ENCODE assay signal across 15 mouse cellular contexts in genomic region chr16:94006706-94007665, GRCm38 (mm10). TPM values are rescaled to one million over a fixed set of nuclear protein-coding genes. Genes with fewer than 3 reads are reported as not detected.
A peak's percentile ranks its signal among the peaks of the same experiment; 100 is the strongest.
DNase-seq lines count a peak whose midpoint lies in the region; ATAC-seq and TF ChIP-seq lines count a peak whose summit lies in the region.
"Had no signal": no experiment of that assay in that cellular context is flagged by ENCODE, and none has a peak within 500 bp of the region (broad histone marks: within the 10 kb centered on the region; RNA-seq: fewer than 3 reads in every experiment).

No protein-coding gene starts in this region.

- 0 out of 2 replicates have a peak, but pooled peaks cover 3% of the 10 kb centered on the region for H3K27me3 ChIP-seq in kidney, embryonic 16.5 days (ENCODE audit: insufficient read depth, low read length)
- H3K27me3 ChIP-seq in lung, postnatal 0 days (replicated peaks; ENCODE audit: insufficient read depth, low read length), result no peaks in the 10 kb centered on the region
- H3K27me3 ChIP-seq in forebrain, embryonic 12.5 days, result no peaks in the 10 kb centered on the region
- H3K27me3 ChIP-seq: lung, embryonic 15.5 days had no signal

- no peak overlapping the region for H3K9ac ChIP-seq in kidney, embryonic 16.5 days (replicated peaks; ENCODE audit: low read length)
- peak overlapping the region; percentile 26; the same call in 1 of the 2 replicates for H3K9ac ChIP-seq in ES-E14 (ENCODE audit: insufficient read depth, low read depth, low read length, poor library complexity, severe bottlenecking)
- no peak overlapping the region for H3K9ac ChIP-seq in lung, postnatal 0 days (replicated peaks; ENCODE audit: low read depth)
- no peak overlapping the region for H3K9ac ChIP-seq in forebrain, embryonic 12.5 days
- H3K9ac ChIP-seq: lung, embryonic 15.5 days had no signal

- 0 out of 2 replicates have a peak, but pooled peaks have one; percentile 46 for ATAC-seq in kidney, embryonic 16.5 days (ENCODE audit: low FRiP score, low TSS enrichment)
- ATAC-seq in granulocyte monocyte progenitor cell, adult 5-6 weeks (replicated peaks; ENCODE audit: poor library complexity, severe bottlenecking), result peak; percentile 49
- ATAC-seq in lung, postnatal 0 days, result no peak
- ATAC-seq in forebrain, embryonic 12.5 days (ENCODE audit: low FRiP score), result no peak
- ATAC-seq: CD4-positive, CD25-positive, alpha-beta regulatory T cell, adult 4 months had no signal

- WGBS in kidney, embryonic 16.5 days, result 30% methylated on average over 23 of the region's 23 CpGs
- WGBS in lung, postnatal 0 days, result 59% methylated on average over 23 of the region's 23 CpGs
- 65% methylated on average over 23 of the region's 23 CpGs for WGBS in forebrain, embryonic 12.5 days

- H3K4me2 ChIP-seq in kidney, embryonic 16.5 days (replicated peaks; ENCODE audit: low read depth, low read length), result peak overlapping the region; percentile 38
- no peak overlapping the region for H3K4me2 ChIP-seq in lung, postnatal 0 days (replicated peaks; ENCODE audit: low read depth, low read length)
- H3K4me2 ChIP-seq in forebrain, embryonic 12.5 days, result no peak overlapping the region
- H3K4me2 ChIP-seq: lung, embryonic 15.5 days had no signal

- H3K9me3 ChIP-seq in kidney, embryonic 16.5 days (ENCODE audit: low read length), result no peaks in the 10 kb centered on the region
- no peaks in the 10 kb centered on the region for H3K9me3 ChIP-seq in ES-E14 (ENCODE audit: control insufficient read depth, insufficient read depth, low read depth, low read length)
- no peaks in the 10 kb centered on the region for H3K9me3 ChIP-seq in lung, postnatal 0 days (ENCODE audit: low read length)
- H3K9me3 ChIP-seq in forebrain, embryonic 12.5 days, result no peaks in the 10 kb centered on the region
- H3K9me3 ChIP-seq: lung, embryonic 15.5 days had no signal

- TF ChIP-seq EP300 in lung, postnatal 0 days (IDR thresholded peaks at IDR 0.05), result no peak

- H3K4me3 ChIP-seq in kidney, embryonic 16.5 days (ENCODE audit: low read length), result peak overlapping the region; percentile 15; the same call in 1 of the 2 replicates
- peak overlapping the region; percentile 19 to 39; a peak in 3 of 4 replicates for H3K4me3 ChIP-seq in ES-E14 (ENCODE audit: insufficient read depth in 1 of 2, low read depth in 1 of 2, low read length in 2 of 2, poor library complexity in 1 of 2, severe bottlenecking in 1 of 2)
- no peak overlapping the region for H3K4me3 ChIP-seq in lung, postnatal 0 days (ENCODE audit: low read depth, low read length)
- H3K4me3 ChIP-seq in forebrain, embryonic 12.5 days (replicated peaks), result no peak overlapping the region
- H3K4me3 ChIP-seq: lung, embryonic 15.5 days; myocyte had no signal

- no peak for DNase-seq in kidney, adult 9 months
- DNase-seq in ES-E14 (ENCODE audit: low read depth, low spot score), result no peak
- DNase-seq in neural tube, embryonic 10.5 days (ENCODE audit: extremely low spot score, low spot score), result peak; percentile 35
- no peak for DNase-seq in lung, postnatal 0 days (ENCODE audit: low spot score)
- no peak for DNase-seq in ovary, postnatal 14 days (ENCODE audit: low spot score)
- DNase-seq: thymus, postnatal 4 days had no signal

- no peak for TF ChIP-seq CTCF in lung, postnatal 0 days (IDR thresholded peaks at IDR 0.05)

- H3K4me1 ChIP-seq in kidney, embryonic 16.5 days (ENCODE audit: insufficient read depth, low read length), result peaks cover 16% of the 10 kb centered on the region
- peaks cover 19 to 22% of the 10 kb centered on the region in 2 experiments for H3K4me1 ChIP-seq in ES-E14 (ENCODE audit: control insufficient read depth in 2 of 2, insufficient read depth in 2 of 2, low read length in 2 of 2, poor library complexity in 1 of 2)
- H3K4me1 ChIP-seq in lung, postnatal 0 days (ENCODE audit: insufficient read depth, low read depth, low read length), result no peaks in the 10 kb centered on the region
- H3K4me1 ChIP-seq in forebrain, embryonic 12.5 days, result peaks cover 11% of the 10 kb centered on the region; the same call in 1 of the 2 replicates

- H3K36me3 ChIP-seq in kidney, embryonic 16.5 days (ENCODE audit: insufficient read depth, low read length), result no peaks in the 10 kb centered on the region
- no peaks in the 10 kb centered on the region for H3K36me3 ChIP-seq in ES-E14 (ENCODE audit: control insufficient read depth, insufficient read depth, low read length, poor library complexity, severe bottlenecking)
- no peaks in the 10 kb centered on the region for H3K36me3 ChIP-seq in lung, postnatal 0 days (ENCODE audit: insufficient read depth, low read length)
- H3K36me3 ChIP-seq in forebrain, embryonic 12.5 days (replicated peaks), result no peaks in the 10 kb centered on the region
- H3K36me3 ChIP-seq: lung, embryonic 15.5 days had no signal

- in situ Hi-C loops in ES-E14 (cut with MboI; ENCODE audit: low sequenced_read_pairs in 2 of 2, unreplicated experiment in 2 of 2), result no loop called here

- H3K27ac ChIP-seq in kidney, embryonic 16.5 days (ENCODE audit: low read length), result no peak overlapping the region
- peak overlapping the region; percentile 52; the same call in 1 of the 2 replicates for H3K27ac ChIP-seq in ES-E14 (ENCODE audit: insufficient read depth, low read depth, low read length, poor library complexity, severe bottlenecking)
- H3K27ac ChIP-seq in lung, postnatal 0 days (ENCODE audit: low read length), result no peak overlapping the region
- no peak overlapping the region for H3K27ac ChIP-seq in forebrain, embryonic 12.5 days
- H3K27ac ChIP-seq: lung, embryonic 15.5 days had no signal

TF ChIP-seq in ES-E14, 5 proteins besides CTCF, POLR2A, EP300 and RAD21:
- TF ChIP-seq ZNF384 (IDR thresholded peaks at IDR 0.05; ENCODE audit: low read depth, low read length) (no peak), ZC3H11A (IDR thresholded peaks at IDR 0.05; ENCODE audit: borderline replicate concordance, low read depth, low read length) (no peak), HCFC1 (IDR thresholded peaks at IDR 0.05; ENCODE audit: borderline replicate concordance, insufficient read depth, low read length) (no peak), CHD2 (IDR thresholded peaks at IDR 0.05; ENCODE audit: low read depth, low read length) (no peak), MAFK (IDR thresholded peaks at IDR 0.05; ENCODE audit: insufficient read depth, low read depth, low read length) (no peak)

RNA-seq across cellular contexts. Expression of gene Cldn14, which starts 1.7 kb away (rescaled TPM):
- 0.12 and 0.14 TPM in 2 replicates for polyA plus RNA-seq in kidney, embryonic 16.5 days (2015; fragmentation: Nextera tagmentation; extraction: Ambion mirVana)
- total RNA-seq in ES-E14 (2012; rRNA removed), result 0.36 and 0.37 TPM in 2 replicates
- total RNA-seq in granulocyte monocyte progenitor cell, adult 5-6 weeks (2014; fragmentation: Nextera tagmentation), result not detected in 2 replicates
- not detected in 2 replicates for total RNA-seq in granulocyte monocyte progenitor cell, adult 5-6 weeks (2017)
- not detected in 2 replicates for polyA plus RNA-seq in lung, postnatal 0 days (2015; fragmentation: Nextera tagmentation; extraction: Ambion mirVana)
- not detected in 2 replicates for polyA plus RNA-seq in forebrain, embryonic 12.5 days (2016; fragmentation: Nextera tagmentation; extraction: Ambion mirVana)
- total RNA-seq: gastrocnemius, adult 8-10 months had no signal
- polyA plus RNA-seq: CD4-positive, CD25-positive, alpha-beta regulatory T cell, adult 4 months; heart, postnatal 0 days; lung, embryonic 15.5 days; stomach, embryonic 14.5 days had no signal

Comparison
In these comparisons a context has a peak if more than half of its experiments do, and no peak if none do; other contexts are left out.
1. ATAC-seq: peak in kidney, embryonic 16.5 days (single experiment) and granulocyte monocyte progenitor cell, adult 5-6 weeks (single experiment); none in lung, postnatal 0 days (single experiment) and forebrain, embryonic 12.5 days (single experiment).
2. H3K4me3 ChIP-seq: peak in kidney, embryonic 16.5 days (single experiment) and ES-E14 (2 of 2); none in lung, postnatal 0 days (single experiment) and forebrain, embryonic 12.5 days (single experiment).